Mouse (Mus musculus) CH12.LX (cell line): ENCODE data around the gene Cabp1.

ENCODE experiments used
- CTCF ChIP-seq, 2 experiments: IDR thresholded peaks in 1 of 2; conservative IDR thresholded peaks in 1 of 2; 2 replicates each; pipeline ENCODE4 v1.5.1; 2011 to 2012; ENCODE audit warnings: low read depth in 2 of 2, low read length in 2 of 2, improper control_type of control experiment in 1 of 2, inconsistent platforms in 1 of 2, mild to moderate bottlenecking in 1 of 2, moderate library complexity in 1 of 2
- ELF1 ChIP-seq: IDR thresholded peaks from 2 replicates; pipeline ENCODE4 v1.6.1; 2014; ENCODE audit warnings: low read depth, mild to moderate bottlenecking, inconsistent platforms, low read length, improper control_type of control experiment
- EP300 ChIP-seq: IDR thresholded peaks from 2 replicates; pipeline ENCODE4 v1.6.1; 2011; ENCODE audit warnings: low read length, improper control_type of control experiment
- JUN ChIP-seq: IDR thresholded peaks from 2 replicates; pipeline ENCODE4 v1.6.1; 2011; ENCODE audit warnings: low read depth, mild to moderate bottlenecking, low read length, improper control_type of control experiment, moderate library complexity; ENCODE audit not compliant: insufficient read depth
- MYC ChIP-seq: IDR thresholded peaks from 2 replicates; pipeline ENCODE4 v1.6.1; 2011; ENCODE audit warnings: low read depth, mild to moderate bottlenecking, improper control_type of control experiment, low read length
- POLR2A ChIP-seq: IDR thresholded peaks from 2 replicates; pipeline ENCODE4 v1.6.1; 2011; ENCODE audit warnings: low read depth, mild to moderate bottlenecking, improper control_type of control experiment, low read length
- TBP ChIP-seq: conservative IDR thresholded peaks from 2 replicates; pipeline ENCODE4 v1.6.1; 2011; ENCODE audit warnings: low read depth, low read length, improper control_type of control experiment
- USF1 ChIP-seq: IDR thresholded peaks from 2 replicates; pipeline ENCODE4 v1.6.1; 2014; ENCODE audit warnings: low read depth, mild to moderate bottlenecking, inconsistent platforms, low read length, improper control_type of control experiment
- USF2 ChIP-seq: conservative IDR thresholded peaks from 2 replicates; pipeline ENCODE4 v1.6.1; 2011; ENCODE audit warnings: low read depth, low read length, improper control_type of control experiment
- ZC3H11A ChIP-seq: IDR thresholded peaks from 2 replicates; pipeline ENCODE4 v1.6.1; 2012; ENCODE audit warnings: low read depth, mild to moderate bottlenecking, inconsistent platforms, low read length, improper control_type of control experiment

DNA sequence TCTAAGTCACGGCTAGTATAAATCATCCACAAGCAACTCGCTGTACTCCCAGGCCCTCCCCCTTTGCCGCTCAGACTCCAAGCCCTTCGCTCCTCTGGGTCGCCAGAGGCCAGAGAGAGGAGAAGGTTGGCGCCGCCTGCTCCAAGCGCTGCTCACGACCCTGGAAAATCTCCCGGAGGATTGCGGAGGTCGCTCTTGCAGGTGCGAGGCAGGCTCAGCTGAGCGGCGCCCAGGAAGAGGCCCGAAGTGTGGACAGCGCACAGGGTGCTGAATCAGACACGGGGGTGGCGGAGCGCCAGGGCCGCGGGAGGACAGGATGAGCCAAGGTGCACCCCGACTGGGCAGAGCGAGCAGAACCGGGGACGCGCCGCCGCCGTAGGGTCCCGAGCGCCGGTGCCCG lies 955 bp downstream of the Cabp1 start:
- no peak for TF ChIP-seq EP300
- TF ChIP-seq USF1: no peak
- no peak for TF ChIP-seq USF2
- no peak for TF ChIP-seq CTCF (conservative IDR thresholded peaks at IDR 0.05 in 1 of 2, IDR thresholded peaks at IDR 0.05 in 1 of 2; ENCODE audit: low read depth in 2 of 2, low read length in 2 of 2)
- TF ChIP-seq POLR2A: no peak
- TF ChIP-seq ELF1: no peak
- TF ChIP-seq MYC: no peak
- no peak for TF ChIP-seq TBP
- no peak for TF ChIP-seq JUN
- no peak for TF ChIP-seq ZC3H11A
